Mouse (Mus musculus): ENCODE measurements at regions not wholly inside any gene's neighbourhood (a gene's known extent, or its start where the extent isn't known, plus 50 kb on each side); places are given as distances from the start of the nearest gene placed in this dataset.

GRCm38 (mm10) chr12:51174906-51175756 is 172.7 kb upstream of the G2e3 start:
- no peak for TF ChIP-seq POLR2A (IDR thresholded peaks at IDR 0.05; ENCODE audit: low read depth, low read length)
- TF ChIP-seq CTCF (conservative IDR thresholded peaks at IDR 0.05; ENCODE audit: insufficient read depth, insufficient read length, low read depth, low read length), result no peak

Data from kidney, adult 2 months (tissue).